Mouse (Mus musculus) lung, postnatal 0 days (tissue): ENCODE measurements around the gene Cd2ap.

Experiments
- CTCF ChIP-seq: IDR thresholded peaks from 2 replicates; pipeline ENCODE4 v1.5.1; 2016; ENCODE audit warnings: antibody characterized with exemption, mild to moderate bottlenecking
- EP300 ChIP-seq: IDR thresholded peaks from 2 replicates; pipeline ENCODE4 v1.6.1; 2016; ENCODE audit warnings: antibody characterized with exemption, mild to moderate bottlenecking, control low read depth

- TF ChIP-seq CTCF: no peak
- no peak for TF ChIP-seq EP300
These were observed 42.3 kb upstream of the Cd2ap start for GRCm38 (mm10) chr17:42918810-42919209.
